Mouse (Mus musculus): Measurements from ENCODE around the gene Spata33. TPM values are rescaled to one million over a fixed set of nuclear protein-coding genes. Genes with fewer than 3 reads are reported as not detected.
A peak's percentile ranks its signal among the peaks of the same experiment; 100 is the strongest.
"Not testable (repeated sequence)": the region's sequence is repeated elsewhere in the genome, so short reads cannot be mapped to it uniquely, and the experiment has no call there.

Spata33 gene
- polyA plus RNA-seq, 1 experiment from 2014 or later, result 3.1 TPM

GRCm38 (mm10) chr8:123203571-123203970 is 9.1 kb upstream of the Spata33 start:
- Histone ChIP-seq H3K4me1 (no peaks in the 10 kb centered on the region), H3K36me3 (peaks cover 30% of the 10 kb centered on the region), H3K27ac (no peak overlapping the region), H3K9me3 (no peaks in the 10 kb centered on the region), H3K4me3 (replicated peaks) (no peak overlapping the region), H3K9ac (no peak overlapping the region), H3K4me2 (no peak overlapping the region), H3K27me3 (replicated peaks) (no peaks in the 10 kb centered on the region)
- no peak for ATAC-seq (ENCODE audit: insufficient read depth, low FRiP score, low read depth)
- 78% methylated on average over 3 of the region's 3 CpGs for WGBS

- no peak for ATAC-seq (ENCODE audit: insufficient read depth, low FRiP score, low read depth)
- H3K4me3 ChIP-seq (replicated peaks), result peak overlapping the region; percentile 98
- H3K9me3 ChIP-seq, result no peaks in the 10 kb centered on the region
- H3K4me2 ChIP-seq, result peak overlapping the region; percentile 81
- 0 out of 2 replicates have a peak overlapping the region, but pooled peaks have one; percentile 58 for H3K27ac ChIP-seq
- H3K36me3 ChIP-seq, result peaks cover 30% of the 10 kb centered on the region
- H3K4me1 ChIP-seq, result peaks cover 13% of the 10 kb centered on the region
- 35% methylated on average over 10 of the region's 10 CpGs for WGBS
- peak overlapping the region; percentile 100 for H3K9ac ChIP-seq
- H3K27me3 ChIP-seq (replicated peaks), result no peaks in the 10 kb centered on the region
Measured at GRCm38 (mm10) chr8:123211876-123212275, 756 bp upstream of the Spata33 start.

GRCm38 (mm10) chr8:123213118-123213772 is 613 bp downstream of the Spata33 start:
- H3K9ac ChIP-seq, result peak overlapping the region; percentile 27; the same call in 1 of the 2 replicates
- ATAC-seq (ENCODE audit: insufficient read depth, low FRiP score, low read depth), result no peak; the same call in none of the 2 replicates
- no peaks in the 10 kb centered on the region for H3K27me3 ChIP-seq (replicated peaks)
- 0 out of 2 replicates have a peak overlapping the region, but pooled peaks have one; percentile 21 for H3K27ac ChIP-seq
- H3K4me3 ChIP-seq (replicated peaks), result peak overlapping the region; percentile 98
- peaks cover 17% of the 10 kb centered on the region; the same call in 1 of the 2 replicates for H3K36me3 ChIP-seq
- no peaks in the 10 kb centered on the region for H3K9me3 ChIP-seq
- H3K4me1 ChIP-seq, result peaks cover 13% of the 10 kb centered on the region
- WGBS, result 11% methylated on average over 22 of the region's 22 CpGs
- H3K4me2 ChIP-seq, result peak overlapping the region; percentile 81

GRCm38 (mm10) chr8:123215430-123215829 is 2.8 kb downstream of the Spata33 start:
- Histone ChIP-seq H3K36me3 (no peaks in the 10 kb centered on the region), H3K4me3 (replicated peaks) (no peak overlapping the region), H3K4me2 (no peak overlapping the region), H3K9me3 (no peaks in the 10 kb centered on the region), H3K27ac (no peak overlapping the region), H3K9ac (no peak overlapping the region), H3K4me1 (peaks cover 13% of the 10 kb centered on the region), H3K27me3 (replicated peaks) (no peaks in the 10 kb centered on the region)
- 87% methylated on average over 3 of the region's 3 CpGs for WGBS
- no peak for ATAC-seq (ENCODE audit: insufficient read depth, low FRiP score, low read depth)

GRCm38 (mm10) chr8:123220917-123221316 is 8.3 kb downstream of the Spata33 start:
- H3K27me3 ChIP-seq (replicated peaks), result no peaks in the 10 kb centered on the region
- H3K27ac ChIP-seq, result no peak overlapping the region
- H3K4me2 ChIP-seq, result no peak overlapping the region
- peaks cover 13% of the 10 kb centered on the region for H3K4me1 ChIP-seq
- no peaks in the 10 kb centered on the region for H3K36me3 ChIP-seq
- no peak overlapping the region for H3K4me3 ChIP-seq (replicated peaks)
- H3K9me3 ChIP-seq, result no peaks in the 10 kb centered on the region
- ATAC-seq (ENCODE audit: insufficient read depth, low FRiP score, low read depth), result no peak
- H3K9ac ChIP-seq, result no peak overlapping the region
- WGBS, result 62% methylated on average over 1 of the region's 1 CpGs

GRCm38 (mm10) chr8:123224278-123225266 is 11.9 kb downstream of the Spata33 start, which contains the start of gene Cdk10:
TSS of gene Cdk10 (plus strand) at chr8:123224842.
- peaks cover 13% of the 10 kb centered on the region for H3K4me1 ChIP-seq
- H3K27me3 ChIP-seq (replicated peaks), result no peaks in the 10 kb centered on the region
- peak within 1 kb of the TSS; percentile 89 for H3K27ac ChIP-seq
- peak within 1 kb of the TSS; percentile 75 for H3K4me3 ChIP-seq (replicated peaks)
- 2% methylated on average over 59 of the region's 59 CpGs for WGBS
- H3K9ac ChIP-seq, result peak within 1 kb of the TSS; percentile 67
- no peaks in the 10 kb centered on the region for H3K9me3 ChIP-seq
- peak within 1 kb of the TSS; percentile 87 for H3K4me2 ChIP-seq
- ATAC-seq (ENCODE audit: insufficient read depth, low FRiP score, low read depth), result peak; percentile 84
- H3K36me3 ChIP-seq, result 0 out of 2 replicates have a peak, but pooled peaks cover 14% of the 10 kb centered on the region

- Histone ChIP-seq H3K9ac (no peak overlapping the region), H3K27me3 (replicated peaks) (no peaks in the 10 kb centered on the region), H3K4me1 (peaks cover 13% of the 10 kb centered on the region), H3K36me3 (0 out of 2 replicates have a peak, but pooled peaks cover 14% of the 10 kb centered on the region), H3K4me2 (no peak overlapping the region), H3K9me3 (no peaks in the 10 kb centered on the region), H3K27ac (no peak overlapping the region), H3K4me3 (replicated peaks) (no peak overlapping the region)
- WGBS, result 100% methylated on average over 1 of the region's 1 CpGs
- no peak for ATAC-seq (ENCODE audit: insufficient read depth, low FRiP score, low read depth)
Measured at GRCm38 (mm10) chr8:123228416-123228815, 15.8 kb downstream of the Spata33 start.

- not testable (repeated sequence) for ATAC-seq (ENCODE audit: insufficient read depth, low FRiP score, low read depth); H3K4me2 ChIP-seq; H3K9ac ChIP-seq; H3K4me3 ChIP-seq (replicated peaks); H3K27ac ChIP-seq; H3K9me3 ChIP-seq
- Histone ChIP-seq H3K4me1 (peaks cover 10% of the 10 kb centered on the region), H3K27me3 (replicated peaks) (peaks cover 11% of the 10 kb centered on the region; the same call in 1 of the 2 replicates), H3K36me3 (0 out of 2 replicates have a peak, but pooled peaks cover 14% of the 10 kb centered on the region)
- WGBS, result 83% methylated on average over 11 of the region's 11 CpGs
Measured at GRCm38 (mm10) chr8:123230326-123230725, 17.7 kb downstream of the Spata33 start.

- 0 out of 2 replicates have a peak, but pooled peaks cover 12% of the 10 kb centered on the region for H3K36me3 ChIP-seq
- ATAC-seq (ENCODE audit: insufficient read depth, low FRiP score, low read depth), result no peak
- H3K4me2 ChIP-seq, result no peak overlapping the region
- no peaks in the 10 kb centered on the region for H3K9me3 ChIP-seq
- H3K27me3 ChIP-seq (replicated peaks), result peaks cover 14% of the 10 kb centered on the region; the same call in 1 of the 2 replicates
- H3K27ac ChIP-seq, result no peak overlapping the region
- H3K4me1 ChIP-seq, result peaks cover 8% of the 10 kb centered on the region
- H3K4me3 ChIP-seq (replicated peaks), result no peak overlapping the region
- 58% methylated on average over 5 of the region's 5 CpGs for WGBS
- H3K9ac ChIP-seq, result no peak overlapping the region
Measured at GRCm38 (mm10) chr8:123231742-123232141, 19.1 kb downstream of the Spata33 start.

- no peaks in the 10 kb centered on the region for H3K9me3 ChIP-seq
- H3K27ac ChIP-seq, result no peak overlapping the region
- peaks cover 8% of the 10 kb centered on the region for H3K4me1 ChIP-seq
- H3K4me3 ChIP-seq (replicated peaks), result no peak overlapping the region
- ATAC-seq (ENCODE audit: insufficient read depth, low FRiP score, low read depth), result no peak
- no peak overlapping the region for H3K9ac ChIP-seq
- H3K4me2 ChIP-seq, result no peak overlapping the region
- 0 out of 2 replicates have a peak, but pooled peaks cover 11% of the 10 kb centered on the region for H3K36me3 ChIP-seq
- peaks cover 14% of the 10 kb centered on the region; the same call in 1 of the 2 replicates for H3K27me3 ChIP-seq (replicated peaks)
- 29% methylated on average over 7 of the region's 7 CpGs for WGBS
Measured at GRCm38 (mm10) chr8:123232553-123232952, 19.9 kb downstream of the Spata33 start.

GRCm38 (mm10) chr8:123233300-123233699 is 20.7 kb downstream of the Spata33 start:
- Histone ChIP-seq H3K27ac (no peak overlapping the region), H3K27me3 (replicated peaks) (peaks cover 14% of the 10 kb centered on the region; the same call in 1 of the 2 replicates), H3K4me2 (no peak overlapping the region), H3K9ac (no peak overlapping the region), H3K4me1 (peaks cover 8% of the 10 kb centered on the region), H3K36me3 (0 out of 2 replicates have a peak, but pooled peaks cover 10% of the 10 kb centered on the region), H3K4me3 (replicated peaks) (no peak overlapping the region), H3K9me3 (no peaks in the 10 kb centered on the region)
- WGBS, result 62% methylated on average over 13 of the region's 13 CpGs
- ATAC-seq (ENCODE audit: insufficient read depth, low FRiP score, low read depth), result no peak
